Mouse (Mus musculus) heart, postnatal 0 days (tissue): Measurements from ENCODE around the gene Kndc1.

Source experiments
- CTCF ChIP-seq: IDR thresholded peaks from 2 replicates; pipeline ENCODE4 v1.5.1; 2016; ENCODE audit warnings: antibody characterized with exemption, control low read depth, low read depth
- EP300 ChIP-seq: IDR thresholded peaks from 2 replicates; pipeline ENCODE4 v1.6.1; 2016; ENCODE audit warnings: antibody characterized with exemption, low read depth

DNA sequence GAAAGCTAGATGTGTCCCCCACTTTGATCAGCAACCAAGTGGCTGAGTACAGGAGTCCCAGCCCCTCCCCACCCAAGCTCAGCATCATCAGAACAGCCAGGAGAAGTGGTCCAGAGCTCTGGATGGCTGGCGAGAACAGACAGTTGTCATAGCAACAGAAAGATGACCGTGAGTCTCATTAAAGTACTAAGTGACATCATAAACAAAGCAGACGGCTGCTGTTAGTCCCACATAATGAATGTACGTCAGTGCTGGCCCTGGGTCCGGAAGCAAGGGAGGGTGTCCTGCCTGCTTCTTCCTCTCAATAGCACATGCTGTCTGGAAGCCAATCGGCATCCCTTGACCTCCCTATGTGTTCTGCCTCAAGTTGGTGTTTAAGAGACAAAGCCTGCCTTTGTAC is 44.3 kb upstream of the Kndc1 start:
- TF ChIP-seq CTCF (no peak), EP300 (no peak)
